Mouse (Mus musculus) midbrain, embryonic 10.5 days (tissue): ENCODE measurements at regions not wholly inside any gene's neighbourhood (a gene's known extent, or its start where the extent isn't known, plus 50 kb on each side); places are given as distances from the start of the nearest gene placed in this dataset.

Experiments
- DNase-seq: peaks from one replicate; pipeline ENCODE4 v3.0.0-alpha.2; 2017; ENCODE audit warnings: low spot score
- H3K27ac ChIP-seq: fragments of 300-500 bp; sonication (generic); replicated peaks from 2 replicates; pipeline ENCODE4 v1.5.1; 2016; ENCODE audit warnings: mild to moderate bottlenecking
- H3K27me3 ChIP-seq: fragments of 300-500 bp; sonication (generic); 2 replicates; pipeline ENCODE4 v1.6.1; 2016; ENCODE audit warnings: low read depth, mild to moderate bottlenecking; ENCODE audit not compliant: poor library complexity, severe bottlenecking
- H3K36me3 ChIP-seq: fragments of 300-500 bp; sonication (generic); 2 replicates; pipeline ENCODE4 v1.6.1; 2016; ENCODE audit warnings: mild to moderate bottlenecking, moderate library complexity
- H3K4me1 ChIP-seq: fragments of 300-500 bp; sonication (generic); 2 replicates; pipeline ENCODE4 v1.6.1; 2016
- H3K4me3 ChIP-seq: fragments of 300-500 bp; sonication (generic); 2 replicates; pipeline ENCODE4 v1.5.1; 2016; ENCODE audit warnings: mild to moderate bottlenecking, moderate library complexity
- H3K9me3 ChIP-seq: fragments of 300-500 bp; sonication (generic); replicated peaks from 2 replicates; pipeline ENCODE4 v1.6.1; 2016; ENCODE audit warnings: mild to moderate bottlenecking
- WGBS: fragments of 180-500 bp; shearing (Covaris S2); methylation state at CpG from one replicate; pipeline ENCODE4 v1.1.7; 2016; 5-methylcytosine and 5-hydroxymethylcytosine counted together

GRCm38 (mm10) chr1:16779791-16780190 is 686.7 kb upstream of the 4930444P10Rik start:
- no peak overlapping the region for H3K27ac ChIP-seq
- no peaks in the 10 kb centered on the region for H3K27me3 ChIP-seq
- WGBS, result 69% methylated on average over 1 of the region's 1 CpGs
- H3K4me3 ChIP-seq, result no peak overlapping the region
- no peaks in the 10 kb centered on the region for H3K9me3 ChIP-seq
- H3K36me3 ChIP-seq, result no peaks in the 10 kb centered on the region
- peaks cover 8% of the 10 kb centered on the region for H3K4me1 ChIP-seq
- DNase-seq, result no peak

- H3K4me3 ChIP-seq, result no peak overlapping the region
- WGBS, result 93% methylated on average over 1 of the region's 1 CpGs
Measured at GRCm38 (mm10) chr1:16760951-16761350, 667.8 kb upstream of the 4930444P10Rik start.

More at GRCm38 (mm10) chr1:16760951-16761350, 667.8 kb upstream of the 4930444P10Rik start:
- Histone ChIP-seq H3K27me3 (no peaks in the 10 kb centered on the region), H3K36me3 (no peaks in the 10 kb centered on the region), H3K4me1 (no peaks in the 10 kb centered on the region), H3K27ac (no peak overlapping the region), H3K9me3 (no peaks in the 10 kb centered on the region)
- DNase-seq, result no peak
